Mouse (Mus musculus) left cerebral cortex, adult 2 months (tissue): ENCODE data around the gene Ttc34. TPM values are rescaled to one million over a fixed set of nuclear protein-coding genes. Genes with fewer than 3 reads are reported as not detected.
A peak's percentile ranks its signal among the peaks of the same experiment; 100 is the strongest.

Experiments
- DNase-seq, 2 experiments: peaks; one replicate each; pipeline ENCODE4 v3.0.0; 2021 to 2022; ENCODE audit warnings: low spot score in 2 of 2, mixed read lengths in 1 of 2; ENCODE audit errors: extremely low spot score in 1 of 2
- H3K27ac ChIP-seq: fragments of 200-600 bp; 2 replicates; pipeline ENCODE4 v1.8.1; 2022
- H3K4me3 ChIP-seq: fragments of 200-600 bp; 2 replicates; pipeline ENCODE4 v1.8.1; 2022
- CTCF ChIP-seq: fragments of 200-600 bp; IDR thresholded peaks from 2 replicates; pipeline ENCODE4 v1.8.1; 2022; ENCODE audit warnings: antibody characterized with exemption, mild to moderate bottlenecking, moderate library complexity
- intact Hi-C: fragments of 180-260 bp; cut with DNase I; formaldehyde crosslinking; loops from one replicate; pipeline ENCODE4 v1.15.1; 2025
- total RNA-seq, 2 experiments: library from RNA; stranded (reverse); gene quantifications; 2 replicates each; pipeline ENCODE4 v1.2.3; 2021

The Ttc34 gene
- total RNA-seq, 2 experiments from 2014 or later = 2.1 to 3.5 TPM

GRCm38 (mm10) chr4:154904185-154905071 lies 67.2 kb downstream of the Ttc34 start:
- intact Hi-C loops = no loop called here
- Histone ChIP-seq H3K27ac (no peak overlapping the region), H3K4me3 (peak overlapping the region; percentile 16)
- no peak for TF ChIP-seq CTCF
- DNase-seq = peak; percentile 78 to 80

GRCm38 (mm10) chr4:154907833-154908232 lies 70.6 kb downstream of the Ttc34 start:
- peak; percentile 87 for TF ChIP-seq CTCF
- intact Hi-C loops = loop anchor here (2.0 kb wide), 1 partner anchor 29 kb away; no protein-coding TSS in a partner anchor
- H3K4me3 ChIP-seq = no peak overlapping the region
- DNase-seq = peak; percentile 53 to 62
- no peak overlapping the region for H3K27ac ChIP-seq

GRCm38 (mm10) chr4:154908490-154908889 lies 71.2 kb downstream of the Ttc34 start:
- DNase-seq = no peak
- no peak for TF ChIP-seq CTCF
- intact Hi-C loops = no loop called here
- Histone ChIP-seq H3K27ac (no peak overlapping the region), H3K4me3 (no peak overlapping the region)

GRCm38 (mm10) chr4:154910606-154911522 lies 73.6 kb downstream of the Ttc34 start:
- TF ChIP-seq CTCF = no peak
- no peak for DNase-seq
- Histone ChIP-seq H3K27ac (peak overlapping the region; percentile 32; the same call in 1 of the 2 replicates), H3K4me3 (no peak overlapping the region)
- intact Hi-C loops = no loop called here

- Histone ChIP-seq H3K4me3 (no peak overlapping the region), H3K27ac (no peak overlapping the region)
- intact Hi-C loops = no loop called here
- TF ChIP-seq CTCF = no peak
- DNase-seq = no peak
Measured at GRCm38 (mm10) chr4:154911644-154912043, 74.4 kb downstream of the Ttc34 start.

GRCm38 (mm10) chr4:154913845-154914244 lies 76.6 kb downstream of the Ttc34 start:
- Histone ChIP-seq H3K4me3 (no peak overlapping the region), H3K27ac (no peak overlapping the region)
- no peak for TF ChIP-seq CTCF
- intact Hi-C loops = no loop called here
- DNase-seq = no peak

- Histone ChIP-seq H3K27ac (no peak overlapping the region), H3K4me3 (no peak overlapping the region)
- intact Hi-C loops = no loop called here
Measured at GRCm38 (mm10) chr4:154914252-154914651, 77.0 kb downstream of the Ttc34 start.

GRCm38 (mm10) chr4:154914707-154915106 lies 77.4 kb downstream of the Ttc34 start:
- Histone ChIP-seq H3K4me3 (no peak overlapping the region), H3K27ac (no peak overlapping the region)
- DNase-seq = no peak
- no peak for TF ChIP-seq CTCF
- intact Hi-C loops = no loop called here

More at GRCm38 (mm10) chr4:154914252-154914651, 77.0 kb downstream of the Ttc34 start:
- DNase-seq = no peak
- TF ChIP-seq CTCF = no peak

GRCm38 (mm10) chr4:154915286-154915685 lies 78.0 kb downstream of the Ttc34 start:
- H3K27ac ChIP-seq = no peak overlapping the region
- no peak overlapping the region for H3K4me3 ChIP-seq
- no peak for TF ChIP-seq CTCF
- intact Hi-C loops = no loop called here
- no peak for DNase-seq

- no peak overlapping the region for H3K27ac ChIP-seq
- TF ChIP-seq CTCF = no peak
- no peak for DNase-seq
- intact Hi-C loops = no loop called here
- no peak overlapping the region for H3K4me3 ChIP-seq
Measured at GRCm38 (mm10) chr4:154916662-154917061, 79.4 kb downstream of the Ttc34 start.

Other genes starting within 250 kb of the Ttc34 start
- 1 to 10 TPM; 8.2 to 9.6 TPM for gene Prdm16, start 200.6 kb upstream of the Ttc34 start, total RNA-seq
- gene Actrt2, start 169.6 kb upstream of the Ttc34 start, total RNA-seq = not detected
- under 1 TPM; 0.41 to 0.84 TPM for gene Mmel1, start 32.1 kb downstream of the Ttc34 start, total RNA-seq
- gene Fam213b, start 61.7 kb downstream of the Ttc34 start, total RNA-seq = 10 to 100 TPM; 59.8 to 66.7 TPM
- gene Tnfrsf14, start 91.1 kb downstream of the Ttc34 start, total RNA-seq = 1 to 10 TPM; 1.3 to 1.5 TPM
- gene Hes5, start 123.5 kb downstream of the Ttc34 start, total RNA-seq = 10 to 100 TPM; 22.3 to 25.3 TPM
- gene Pank4, start 126.7 kb downstream of the Ttc34 start, total RNA-seq = 10 to 100 TPM; 45.1 to 45.5 TPM
- gene Plch2, start 219.3 kb downstream of the Ttc34 start, total RNA-seq = 10 to 100 TPM; 83.4 to 90.2 TPM
- 10 to 100 TPM; 17.4 to 18.3 TPM for gene Pex10, start 229.6 kb downstream of the Ttc34 start, total RNA-seq
- gene Rer1, start 248.9 kb downstream of the Ttc34 start, total RNA-seq = 10 to 100 TPM; 62.4 to 67.5 TPM
- gene Morn1, start 249.1 kb downstream of the Ttc34 start, total RNA-seq = 10 to 100 TPM; 10.6 to 11.2 TPM